Mouse (Mus musculus) adrenal gland, postnatal 25 days (tissue): ENCODE measurements around the gene Ano1. TPM values are rescaled to one million over a fixed set of nuclear protein-coding genes. Genes with fewer than 3 reads are reported as not detected.

Experiments
- total RNA-seq: library from RNA; stranded (reverse); gene quantifications from 2 replicates; pipeline ENCODE4 v1.2.3, GENCODE M21; 2021

The Ano1 gene
- total RNA-seq, 1 experiment from 2014 or later: 25.4 TPM

Other genes starting within 250 kb of the Ano1 start
- gene Ppfia1, start 198.2 kb downstream of the Ano1 start, total RNA-seq: 61.7 and 66.6 TPM in 2 replicates
- gene Fadd, start 169.5 kb downstream of the Ano1 start, total RNA-seq: 13.5 and 17.1 TPM in 2 replicates
- 1.0 and 1.2 TPM in 2 replicates for gene Fgf3, start 86.1 kb upstream of the Ano1 start, total RNA-seq
- not detected in 2 replicates for gene Fgf4, start 95.4 kb upstream of the Ano1 start, total RNA-seq
- gene Fgf15, start 144.6 kb upstream of the Ano1 start, total RNA-seq: not detected in 2 replicates
- 18.7 and 27.1 TPM in 2 replicates for gene LTO1, start 163.1 kb upstream of the Ano1 start, total RNA-seq
- gene Ccnd1, start 188.0 kb upstream of the Ano1 start, total RNA-seq: 111 and 117 TPM in 2 replicates